Mouse (Mus musculus) spleen, embryonic (tissue): ENCODE measurements around the gene Aph1a.

ENCODE experiments used
- CTCF ChIA-PET: fragments of 350-600 bp; sonication (Branson Sonifier 250); formaldehyde crosslinking; loops from one replicate; lab custom pipeline; 2022; lab: Charles Lee

Aph1a gene

GRCm38 (mm10) chr3:95943226-95943625 is 49.5 kb downstream of the Aph1a start:
- CTCF ChIA-PET = interaction anchor here (1.1 kb wide), 1 partner anchor 108 kb away, joined by 3 read pairs; no protein-coding TSS in a partner anchor

GRCm38 (mm10) chr3:95944742-95945141 is 51.0 kb downstream of the Aph1a start:
- CTCF ChIA-PET = no interaction called here

GRCm38 (mm10) chr3:95945731-95946240 is 52.0 kb downstream of the Aph1a start:
- CTCF ChIA-PET = no interaction called here
